Mouse (Mus musculus) frontal cortex, adult 2 months (tissue): ENCODE data around the gene Btg1. TPM values are rescaled to one million over a fixed set of nuclear protein-coding genes. Genes with fewer than 3 reads are reported as not detected.
A peak's percentile ranks its signal among the peaks of the same experiment; 100 is the strongest.

ENCODE experiments used
- DNase-seq, 2 experiments: peaks; one replicate each; pipeline ENCODE4 v3.0.0; 2022; ENCODE audit warnings: low spot score in 1 of 2; ENCODE audit errors: extremely low spot score in 1 of 2
- polyA plus RNA-seq: library from polyadenylated mRNA; depleted of rRNA; stranded (reverse); fragments of >200 nt; gene quantifications from 2 replicates; pipeline ENCODE4 v1.2.3, GENCODE M21; 2012

The Btg1 gene
- polyA plus RNA-seq, 1 experiment = 41.6 TPM

DNA sequence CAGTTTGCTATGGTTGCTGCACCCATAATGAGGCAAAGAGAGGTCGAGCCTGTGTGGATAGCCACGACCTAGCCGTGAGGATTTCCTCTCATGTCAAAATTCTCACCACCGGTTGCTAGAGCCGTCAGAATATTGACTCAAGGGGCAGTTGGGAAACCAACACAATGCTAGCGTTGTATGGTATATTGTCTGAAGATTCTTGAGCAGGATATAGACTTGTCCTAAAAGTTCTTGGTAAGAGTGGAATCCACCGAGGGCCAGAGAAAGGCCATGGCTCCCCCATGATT lies 12.1 kb downstream of the Btg1 start:
- DNase-seq = no peak

DNA sequence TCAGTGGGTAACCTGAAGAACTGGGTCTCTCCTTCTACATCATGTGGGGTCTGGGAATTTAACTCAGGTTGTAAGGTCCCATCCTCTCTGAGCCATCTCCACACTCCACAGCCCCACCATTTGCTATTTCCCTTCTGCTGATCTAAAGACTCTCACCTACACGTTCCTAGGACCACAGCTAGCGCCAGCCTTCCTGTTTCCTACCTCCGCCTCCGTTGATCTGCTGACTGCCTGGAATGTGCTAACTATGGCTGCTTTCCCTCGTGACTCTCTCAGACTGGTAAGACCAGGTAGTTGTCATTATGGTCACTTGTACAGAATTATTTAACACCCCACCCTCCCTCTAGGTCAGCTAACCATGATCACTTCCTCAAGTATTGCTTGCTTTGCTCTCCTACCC lies 13.3 kb downstream of the Btg1 start:
- no peak for DNase-seq

DNA sequence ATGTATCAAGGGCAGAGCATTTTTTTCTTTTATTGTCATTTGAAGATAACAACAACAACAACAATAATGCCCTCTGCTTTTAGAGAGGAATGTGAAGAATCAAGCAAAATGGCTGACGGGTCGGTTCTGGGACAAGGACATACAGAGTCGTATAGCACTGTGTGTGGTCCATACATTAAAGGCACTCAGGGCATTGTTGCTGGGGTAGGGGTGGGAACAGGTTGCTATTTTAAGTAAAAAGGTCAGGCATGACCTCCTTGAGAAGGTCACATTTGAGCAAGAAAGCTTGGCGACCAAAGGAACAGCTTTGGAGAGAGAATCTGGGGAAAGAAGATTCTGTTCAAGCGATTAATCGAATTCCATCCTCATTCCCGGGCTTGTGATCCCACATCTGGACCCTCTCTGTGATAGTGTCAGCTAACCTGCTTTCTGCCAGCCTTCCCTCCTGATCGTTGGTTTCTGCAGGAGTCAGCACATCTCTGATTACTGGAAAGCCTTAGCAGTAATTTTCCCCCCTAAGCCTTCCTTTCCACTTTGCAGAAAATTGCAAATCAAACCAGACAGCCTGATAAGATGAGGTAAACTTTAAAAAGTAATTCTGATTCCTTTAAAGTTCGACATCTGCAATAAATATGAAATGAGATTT lies 14.4 kb downstream of the Btg1 start:
- DNase-seq = no peak

DNA sequence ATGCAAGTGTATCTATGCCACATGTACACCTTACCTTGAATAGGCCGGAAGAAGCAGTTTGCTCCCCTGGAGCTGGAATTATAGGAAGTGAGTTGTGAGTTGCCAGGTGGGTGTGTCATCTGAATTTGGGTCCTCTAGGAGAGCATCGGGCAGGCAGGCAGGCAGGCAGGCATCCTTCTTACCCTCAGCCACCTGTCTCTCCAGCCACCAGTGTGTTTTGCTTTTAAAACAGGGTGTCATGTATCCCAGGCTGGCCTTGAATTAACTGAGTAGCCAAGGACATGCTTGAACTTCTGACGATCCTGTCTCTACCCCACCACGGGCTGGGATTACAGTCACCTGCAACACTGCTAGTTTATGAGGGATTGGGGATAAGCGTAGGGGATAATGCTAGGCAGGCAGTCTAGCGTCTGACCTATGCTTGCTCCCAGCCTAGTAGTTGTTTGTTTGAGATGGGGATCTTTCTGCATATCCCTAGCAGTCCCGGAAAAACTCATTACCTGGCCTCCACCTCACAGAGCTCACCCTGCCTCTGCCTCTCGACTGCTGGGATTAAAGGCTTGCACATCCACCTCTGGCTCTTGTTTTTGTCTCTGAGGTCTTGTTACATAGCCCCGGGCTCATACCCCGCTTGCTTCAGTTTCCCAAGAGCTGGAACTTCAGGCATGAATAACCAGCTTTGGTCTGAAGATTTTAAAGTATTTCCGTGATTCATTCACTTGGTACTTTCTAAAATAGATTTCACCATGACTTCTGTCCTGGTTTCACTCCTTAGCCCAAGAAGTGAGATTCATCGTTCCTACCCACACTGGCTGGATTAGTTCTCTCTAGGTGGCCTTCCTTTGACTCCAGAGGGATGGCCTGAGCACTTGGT lies 15.7 kb downstream of the Btg1 start:
- DNase-seq = no peak

DNA sequence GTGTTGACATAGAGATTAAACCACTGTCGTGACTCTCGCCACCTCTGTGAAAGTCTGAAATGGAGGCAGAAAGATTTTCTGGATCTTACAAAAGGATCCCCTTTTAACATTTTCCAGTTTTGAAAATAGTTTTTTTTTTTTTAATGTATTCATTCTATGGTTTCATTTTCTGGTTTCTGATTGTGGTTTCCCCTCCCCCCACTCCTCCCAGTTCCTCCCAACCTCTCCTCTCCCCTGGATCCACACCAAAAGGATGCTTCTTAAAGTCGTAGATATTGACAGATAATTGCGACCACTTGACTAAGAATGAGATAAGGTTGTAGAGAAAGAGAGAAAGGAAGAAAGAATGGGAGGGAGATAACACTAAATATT lies 16.3 kb downstream of the Btg1 start:
- no peak for DNase-seq

DNA sequence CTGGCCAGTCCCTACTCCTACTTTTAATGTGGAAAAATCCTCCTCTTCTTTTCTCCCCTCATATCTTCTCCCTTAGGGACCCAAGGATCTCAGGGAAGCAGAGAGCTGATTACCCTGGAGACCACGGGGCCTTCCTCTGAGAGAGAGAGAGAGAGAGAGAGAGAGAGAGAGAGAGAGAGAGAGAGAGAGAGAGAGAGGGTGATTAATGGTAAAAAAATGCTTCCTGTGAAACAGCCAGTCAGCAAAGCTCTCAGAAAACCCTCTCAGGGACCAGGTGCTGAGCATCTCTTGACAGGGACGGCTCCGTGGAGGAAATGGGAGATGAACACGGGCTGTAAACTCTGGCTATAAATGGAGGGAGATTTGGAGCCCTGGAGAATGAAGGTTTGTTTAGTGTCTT lies 18.7 kb downstream of the Btg1 start:
- no peak for DNase-seq

DNA sequence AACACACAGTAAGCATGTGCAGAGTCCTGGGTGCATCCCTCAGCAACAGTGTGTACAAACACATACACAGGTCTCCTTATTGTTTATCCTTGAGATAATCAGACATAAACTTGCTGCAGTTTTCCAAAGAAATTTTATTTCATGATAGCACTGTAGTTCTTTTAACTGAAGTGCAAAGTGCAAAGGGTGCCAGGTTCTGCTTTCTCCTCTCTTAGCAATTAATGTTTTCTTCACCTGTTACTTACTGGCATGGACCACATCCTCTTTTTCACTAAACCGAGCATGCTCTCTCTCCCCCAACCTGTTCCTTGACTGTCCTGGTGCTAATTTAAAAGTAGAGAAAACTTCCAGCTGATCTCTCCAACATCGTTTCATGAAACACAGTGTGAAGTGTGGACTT lies 21.7 kb downstream of the Btg1 start:
- DNase-seq = no peak

DNA sequence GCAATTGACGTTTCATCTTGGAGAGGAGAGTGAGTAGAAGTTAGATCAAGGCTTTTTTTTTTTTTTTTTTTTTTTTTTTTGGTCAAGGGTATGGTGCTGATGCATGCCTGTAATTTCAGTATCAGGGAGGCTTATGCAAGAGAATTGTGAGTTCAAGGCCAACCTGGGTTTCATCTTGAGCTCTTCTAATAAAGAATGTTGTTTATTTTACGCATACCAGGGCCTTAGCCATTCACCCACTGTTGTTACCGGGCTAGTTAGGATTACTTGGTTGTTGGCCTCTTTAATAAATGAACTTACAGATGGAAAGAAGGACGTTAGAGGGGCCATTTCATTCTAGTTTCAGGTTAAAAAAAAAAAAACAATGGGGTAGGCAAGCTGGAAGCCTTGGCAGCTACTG lies 25.2 kb downstream of the Btg1 start:
- no peak for DNase-seq

DNA sequence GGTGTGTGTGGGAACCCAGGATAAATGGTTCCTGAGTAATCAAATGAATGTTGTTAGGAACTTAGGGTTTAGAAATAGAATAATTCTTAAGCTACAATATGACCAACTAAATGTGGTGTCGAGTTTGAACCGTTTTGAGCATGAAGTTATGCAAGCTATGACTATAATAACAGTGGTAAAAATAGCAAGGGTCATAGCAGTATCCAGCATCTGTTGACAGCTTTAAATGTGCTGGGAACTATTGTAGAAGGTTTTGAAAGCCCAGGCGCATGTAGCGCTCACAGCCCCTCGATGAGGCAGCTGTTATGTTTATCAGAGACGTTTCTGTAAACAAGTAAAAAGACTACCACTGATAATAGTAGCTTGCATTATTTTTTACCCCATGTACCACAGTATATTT lies 25.9 kb downstream of the Btg1 start:
- DNase-seq = no peak

DNA sequence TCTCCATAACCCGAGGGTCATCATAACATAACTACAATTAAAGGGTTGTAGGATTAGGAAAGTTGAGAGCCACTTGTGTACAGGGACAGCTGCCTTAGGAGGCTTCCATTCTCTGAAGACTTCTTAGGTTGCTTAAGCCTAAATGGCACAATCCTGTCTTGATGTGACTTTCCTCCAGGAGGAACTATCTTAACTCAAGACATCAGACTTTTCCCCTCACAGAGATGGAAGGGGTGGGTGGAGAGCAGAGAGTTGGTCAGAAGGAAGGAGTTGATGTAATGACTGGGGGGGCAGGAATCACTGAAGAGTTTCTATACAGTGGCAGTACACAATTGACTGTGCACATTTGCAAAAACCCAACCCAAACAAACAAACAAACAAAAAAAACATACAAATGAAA lies 28.4 kb downstream of the Btg1 start:
- no peak for DNase-seq

DNA sequence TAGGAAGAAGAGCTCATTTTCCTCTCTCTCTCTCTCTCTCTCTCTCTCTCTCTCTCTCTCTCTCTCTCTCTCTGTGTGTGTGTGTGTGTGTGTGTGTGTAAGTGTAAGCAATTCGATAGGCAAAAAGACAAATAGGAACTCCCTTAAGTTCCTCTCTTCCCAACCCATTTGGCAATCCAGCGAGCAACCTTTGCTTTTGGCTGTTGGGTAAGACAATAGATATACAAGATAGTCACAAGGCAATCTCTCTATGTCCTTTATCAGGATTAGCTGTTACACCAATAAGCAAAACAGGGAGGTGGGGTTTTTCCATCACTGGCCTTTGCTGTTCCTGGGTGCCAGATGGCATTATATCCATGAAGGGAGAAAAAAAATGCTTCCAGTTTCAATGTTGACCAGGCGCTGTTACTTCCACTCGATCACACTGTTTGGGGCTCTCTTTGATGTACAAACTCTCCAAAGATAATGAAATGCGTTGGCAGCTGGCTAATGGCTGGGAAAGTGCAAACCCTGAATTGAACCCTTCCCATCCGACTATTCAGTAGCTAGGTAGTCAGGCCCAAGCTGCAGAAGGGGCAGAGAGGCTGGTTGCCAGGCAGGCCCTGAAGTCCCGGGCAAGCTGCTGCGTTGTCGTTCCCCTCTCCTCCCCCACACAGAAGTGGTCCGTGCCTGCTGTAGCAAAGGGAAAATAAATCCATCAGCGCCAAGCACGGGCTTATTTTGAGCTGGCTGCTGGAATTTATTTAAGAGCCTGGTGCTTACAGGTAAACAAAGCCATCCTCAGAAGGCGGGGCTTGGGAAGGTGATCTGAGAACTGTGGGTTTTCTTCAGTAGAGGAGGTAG lies 29.4 kb downstream of the Btg1 start:
- DNase-seq = peak; percentile 8 to 35

DNA sequence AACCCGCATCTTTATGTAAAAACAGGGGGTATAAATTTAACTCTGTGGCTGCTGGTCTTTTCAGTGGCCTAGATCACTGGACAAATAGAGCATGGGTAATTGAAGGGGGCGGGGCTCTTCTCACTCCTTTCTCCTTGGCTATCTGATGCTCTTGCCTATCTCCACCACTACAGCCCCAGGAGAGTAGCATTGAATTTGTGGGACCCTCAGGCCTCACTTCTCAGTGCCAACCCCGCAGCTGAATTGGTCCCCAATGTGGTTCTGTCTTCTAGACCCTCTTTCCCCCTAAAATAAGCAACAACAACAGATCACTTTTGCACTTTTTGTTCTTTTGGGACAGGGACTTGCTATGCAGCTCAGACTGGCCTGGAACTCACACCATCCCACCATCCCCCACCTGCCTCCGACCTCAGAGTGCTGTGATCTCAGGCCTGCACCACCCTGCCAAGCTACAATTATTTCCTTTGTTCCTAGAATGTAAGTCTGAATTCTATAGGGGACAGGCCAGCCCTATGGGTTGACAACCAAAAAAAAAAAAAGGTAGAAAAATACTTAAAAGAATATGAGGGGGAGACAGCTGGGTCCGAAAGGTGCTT lies 30.2 kb downstream of the Btg1 start:
- no peak for DNase-seq

DNA sequence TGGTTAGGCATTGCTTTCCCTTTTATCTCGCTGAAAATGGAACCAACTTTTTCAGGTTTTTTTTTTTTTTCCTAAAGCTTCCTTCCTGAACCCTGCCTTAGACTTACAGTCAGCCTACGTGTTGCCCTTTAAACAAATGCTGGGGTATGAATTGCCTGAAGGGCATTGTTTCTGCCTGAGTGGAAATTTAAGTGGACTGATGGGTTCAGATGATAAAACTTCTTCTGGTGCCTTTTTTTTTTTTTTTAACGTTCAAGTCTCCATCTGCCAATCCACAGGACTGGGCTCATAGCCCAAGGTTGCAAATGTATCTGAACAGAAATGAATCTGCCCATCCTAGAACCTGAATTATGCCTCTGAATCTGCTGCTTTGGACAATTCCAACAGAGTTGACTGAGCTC lies 31.4 kb downstream of the Btg1 start:
- DNase-seq = no peak

DNA sequence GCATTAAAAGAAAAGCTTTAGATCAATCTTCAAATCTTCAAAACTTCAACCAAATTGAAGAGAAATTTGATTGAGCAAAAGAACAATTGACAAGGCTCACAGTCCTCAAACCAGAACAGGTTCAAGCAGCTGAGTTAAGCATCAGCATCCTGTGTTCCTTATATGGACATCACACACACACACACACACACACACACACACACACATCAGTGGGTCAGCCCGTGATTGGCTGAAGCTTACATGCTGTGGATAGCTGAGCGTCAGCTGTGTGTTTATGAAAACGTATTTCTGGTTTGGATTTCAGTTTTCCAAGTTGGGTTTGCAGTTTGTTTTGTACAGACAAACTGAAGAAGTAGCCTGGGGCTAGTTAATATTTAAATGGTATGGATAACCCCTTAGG lies 32.7 kb downstream of the Btg1 start:
- DNase-seq = no peak

DNA sequence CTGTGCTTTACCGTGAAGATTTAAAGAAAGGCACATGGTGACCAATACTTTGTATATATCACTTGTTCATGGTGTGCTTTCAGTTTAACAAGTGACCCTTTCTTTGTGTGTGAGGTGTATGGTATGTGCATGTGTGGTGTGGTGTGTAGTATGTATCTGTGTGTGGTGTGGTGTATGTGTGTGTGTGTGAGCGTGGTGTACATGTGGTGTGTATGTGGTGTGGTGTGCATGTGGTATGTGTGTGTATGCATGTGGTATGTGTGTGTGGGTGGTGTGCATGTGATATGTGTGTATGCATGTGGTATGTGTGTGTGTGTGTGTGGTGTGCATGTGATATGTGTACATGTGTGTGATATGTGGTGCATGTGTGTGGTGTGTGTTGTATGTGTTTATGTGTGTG lies 35.6 kb downstream of the Btg1 start:
- no peak for DNase-seq

DNA sequence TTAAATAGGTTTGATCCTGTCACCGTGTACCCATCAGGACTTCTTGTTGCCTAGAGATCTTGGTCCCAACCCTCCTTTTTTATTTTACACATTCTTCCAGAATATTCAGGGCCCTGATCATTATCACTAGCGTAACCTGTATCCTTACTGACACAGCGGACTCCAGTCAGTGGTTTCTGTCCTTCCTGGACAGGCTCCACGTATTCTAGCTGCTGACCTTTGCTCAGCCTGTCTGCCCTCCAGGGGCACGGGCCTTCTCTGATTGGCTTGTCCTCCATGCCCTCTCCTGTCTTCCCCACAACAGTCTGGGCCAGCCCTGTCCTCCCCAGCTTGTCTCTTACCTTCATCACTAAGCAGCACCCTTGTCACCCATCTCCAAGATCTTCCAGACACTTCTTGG lies 36.2 kb downstream of the Btg1 start:
- no peak for DNase-seq

DNA sequence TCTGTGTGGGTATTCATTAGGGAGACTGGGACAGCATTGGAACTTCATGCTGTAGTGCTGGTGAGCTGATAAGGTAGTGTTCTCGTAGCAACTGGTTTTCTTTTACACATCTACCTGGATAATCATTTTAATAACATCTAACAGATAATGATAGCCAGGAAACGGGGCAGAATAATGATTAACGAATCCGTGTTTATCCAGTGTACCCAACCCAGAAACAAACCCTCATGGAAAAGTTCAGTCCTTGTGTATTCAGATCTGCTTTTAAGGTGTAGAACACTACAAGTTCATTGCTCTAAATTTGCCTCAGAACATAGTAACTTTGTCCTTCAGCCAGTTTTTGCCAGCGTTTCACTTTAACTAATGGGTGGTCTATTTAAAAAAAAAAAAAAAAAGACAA lies 37.3 kb downstream of the Btg1 start:
- no peak for DNase-seq

DNA sequence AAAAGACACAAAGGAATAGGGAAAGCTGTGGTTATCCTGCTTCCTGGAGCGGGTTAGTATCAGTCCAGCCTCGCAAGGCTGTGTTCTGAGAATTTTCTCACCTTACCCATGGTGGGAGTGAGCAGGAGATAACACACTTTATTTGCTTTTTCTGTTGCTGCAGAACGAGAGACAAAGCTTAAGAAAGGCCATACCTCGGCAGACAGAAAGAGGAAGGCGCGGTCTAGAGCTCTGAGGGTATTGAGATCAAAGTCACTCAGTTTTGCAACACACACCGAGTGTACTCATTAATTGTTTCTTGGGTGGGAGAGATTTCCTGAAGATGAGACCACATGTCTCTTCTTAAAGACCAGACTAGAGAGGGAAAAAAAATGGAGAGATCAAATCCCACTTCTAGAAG lies 37.8 kb downstream of the Btg1 start:
- no peak for DNase-seq

DNA sequence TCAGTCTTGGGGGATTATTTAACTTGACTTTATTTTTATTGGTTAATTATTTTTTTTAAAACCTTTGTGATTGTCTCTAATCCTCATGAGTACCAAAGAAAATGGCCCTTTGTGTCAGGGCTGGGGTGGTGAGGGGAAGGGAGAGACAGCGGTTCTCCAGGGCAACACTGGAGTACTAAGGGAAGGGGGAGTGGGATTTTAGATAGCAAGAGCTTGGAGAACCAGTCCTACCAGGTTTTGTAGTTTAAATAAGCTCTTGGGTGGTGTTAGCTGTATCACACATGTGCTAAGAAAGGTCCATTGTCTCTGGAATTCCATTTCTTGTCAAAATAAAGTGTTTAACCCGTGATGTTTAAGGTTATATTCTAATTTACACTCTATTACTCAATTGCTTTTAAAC lies 38.3 kb downstream of the Btg1 start:
- DNase-seq = no peak

DNA sequence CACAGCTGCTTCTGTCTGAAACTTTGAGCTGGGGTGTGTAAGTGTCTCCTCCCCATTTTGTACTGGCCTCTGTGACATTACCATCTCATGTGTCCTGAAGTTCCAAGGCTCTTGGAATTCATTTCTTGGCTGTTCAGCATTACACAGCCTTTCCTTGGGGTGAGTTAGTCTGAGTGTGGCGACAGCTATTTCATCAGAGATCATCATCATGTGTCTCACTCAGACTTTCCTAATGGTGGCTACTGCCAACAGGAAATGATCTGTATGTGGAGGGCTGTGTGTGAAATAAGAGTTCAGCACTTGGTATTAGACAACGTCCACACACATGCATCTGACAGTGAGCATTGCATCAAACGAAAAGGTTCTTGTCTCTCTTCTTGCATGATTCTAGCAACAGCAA lies 39.4 kb downstream of the Btg1 start:
- no peak for DNase-seq

DNA sequence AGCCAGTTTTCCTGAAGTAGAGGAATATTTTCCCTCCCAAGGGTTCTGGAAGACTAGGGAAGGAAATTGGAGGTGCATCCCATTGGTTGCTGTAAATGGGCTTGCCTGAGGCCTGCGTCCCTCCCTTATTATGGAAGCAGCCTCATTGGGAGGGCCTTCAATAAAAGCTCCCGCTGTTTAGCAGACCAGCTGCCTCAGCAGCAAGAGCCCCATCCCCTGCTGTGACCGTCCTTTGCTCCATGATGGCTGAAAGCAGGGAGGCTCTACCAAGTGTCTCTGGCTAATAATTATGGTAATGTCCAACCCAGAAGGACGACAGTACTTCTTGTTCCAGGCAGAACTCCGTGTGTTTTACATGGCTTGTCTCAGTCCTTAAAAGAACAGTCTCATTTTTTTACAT lies 42.1 kb downstream of the Btg1 start:
- DNase-seq = no peak
